Mouse (Mus musculus): ENCODE results near the gene Ksr2.
"Not testable (repeated sequence)": the region's sequence is repeated elsewhere in the genome, so short reads cannot be mapped to it uniquely, and the experiment has no call there.

Ksr2 gene

GRCm38 (mm10) chr5:117404671-117405070, 9.1 kb upstream of the Ksr2 start:
- in situ Hi-C loops (cut with MboI, MseI): loop anchor here in 1 of 2 experiments (5.0 kb wide), 1 partner anchor 97 kb away; no protein-coding TSS in a partner anchor

- in situ Hi-C loops (cut with MboI, MseI): loop anchor here in 1 of 2 experiments (5.0 kb wide), 1 partner anchor 101 kb away; no protein-coding TSS in a partner anchor
These were observed 5.6 kb upstream of the Ksr2 start for GRCm38 (mm10) chr5:117408216-117408615.

DNA sequence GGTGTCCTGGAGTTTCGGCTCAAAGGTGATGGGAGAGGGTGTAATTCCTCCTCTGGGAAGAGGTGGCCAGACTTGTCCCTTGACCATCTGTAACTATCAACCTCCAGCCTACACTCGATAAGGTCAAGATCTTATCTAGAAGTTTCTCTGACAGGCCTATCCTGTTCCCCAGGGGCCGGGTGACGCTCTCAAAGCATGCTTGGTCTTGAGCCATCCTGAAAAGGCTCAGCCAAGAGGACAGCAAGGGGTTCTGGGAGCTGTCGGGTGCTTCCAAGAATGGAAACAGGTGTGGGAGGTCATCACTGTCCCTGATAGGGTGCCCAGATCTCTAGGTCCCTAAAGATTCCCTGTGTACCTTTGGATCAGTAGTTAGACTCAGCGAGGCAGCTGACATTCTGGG, 4.4 kb upstream of the Ksr2 start:
- in situ Hi-C loops (cut with MboI, MseI): loop anchor here in 1 of 2 experiments (5.0 kb wide), 1 partner anchor 102 kb away; no protein-coding TSS in a partner anchor

DNA sequence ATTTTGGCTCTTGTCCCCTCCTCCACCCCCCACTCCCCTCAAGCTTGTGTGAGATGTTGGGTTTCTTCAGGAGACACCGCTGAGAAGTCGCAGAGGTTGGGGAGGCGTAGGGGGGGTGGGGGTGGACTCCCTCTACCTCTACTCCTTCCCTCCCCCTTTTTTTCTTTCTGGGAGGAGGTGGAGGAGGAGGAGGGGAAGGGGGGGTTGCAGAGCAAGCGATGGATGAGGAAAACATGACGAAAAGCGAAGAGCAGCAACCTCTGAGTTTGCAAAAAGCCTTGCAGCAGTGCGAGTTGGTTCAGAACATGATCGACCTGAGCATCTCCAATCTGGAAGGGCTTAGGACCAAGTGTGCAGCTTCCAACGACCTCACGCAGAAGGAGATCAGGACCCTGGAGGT, 811 bp downstream of the Ksr2 start:
- in situ Hi-C loops (cut with MboI, MseI): loop anchor here in 1 of 2 experiments (5.0 kb wide), 1 partner anchor 52 kb away; no protein-coding TSS in a partner anchor

GRCm38 (mm10) chr5:117415011-117415912, 1.5 kb downstream of the Ksr2 start:
- in situ Hi-C loops (cut with MboI, MseI): no loop called here

- in situ Hi-C loops (cut with MboI, MseI): no loop called here
These were observed 3.6 kb downstream of the Ksr2 start for GRCm38 (mm10) chr5:117417442-117417841.

- in situ Hi-C loops (cut with MboI, MseI): not testable (repeated sequence)
These were observed 19.7 kb downstream of the Ksr2 start for GRCm38 (mm10) chr5:117433501-117433900.

DNA sequence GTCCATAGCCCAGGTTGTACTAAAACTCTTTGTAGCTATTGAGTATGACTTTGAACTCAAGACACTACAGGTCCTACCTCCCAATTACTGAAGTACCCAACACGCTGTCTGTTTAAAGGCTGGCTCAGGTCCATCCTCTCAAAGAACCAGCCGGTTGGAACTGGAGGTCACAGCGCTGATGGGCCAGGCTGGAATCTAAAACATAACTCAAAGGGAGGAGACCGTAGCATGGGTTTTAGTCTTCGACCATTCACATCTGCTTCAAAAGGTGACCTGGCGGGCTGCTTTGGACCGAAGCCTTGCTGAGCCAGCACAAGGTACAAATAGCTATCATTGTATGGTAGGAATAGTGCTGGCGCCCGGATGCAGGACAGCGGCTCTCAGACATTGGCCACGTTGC, 26.5 kb downstream of the Ksr2 start:
- in situ Hi-C loops (cut with MboI, MseI): loop anchor here in 1 of 2 experiments (10.0 kb wide), 1 partner anchor 795 kb away; no protein-coding TSS in a partner anchor

DNA sequence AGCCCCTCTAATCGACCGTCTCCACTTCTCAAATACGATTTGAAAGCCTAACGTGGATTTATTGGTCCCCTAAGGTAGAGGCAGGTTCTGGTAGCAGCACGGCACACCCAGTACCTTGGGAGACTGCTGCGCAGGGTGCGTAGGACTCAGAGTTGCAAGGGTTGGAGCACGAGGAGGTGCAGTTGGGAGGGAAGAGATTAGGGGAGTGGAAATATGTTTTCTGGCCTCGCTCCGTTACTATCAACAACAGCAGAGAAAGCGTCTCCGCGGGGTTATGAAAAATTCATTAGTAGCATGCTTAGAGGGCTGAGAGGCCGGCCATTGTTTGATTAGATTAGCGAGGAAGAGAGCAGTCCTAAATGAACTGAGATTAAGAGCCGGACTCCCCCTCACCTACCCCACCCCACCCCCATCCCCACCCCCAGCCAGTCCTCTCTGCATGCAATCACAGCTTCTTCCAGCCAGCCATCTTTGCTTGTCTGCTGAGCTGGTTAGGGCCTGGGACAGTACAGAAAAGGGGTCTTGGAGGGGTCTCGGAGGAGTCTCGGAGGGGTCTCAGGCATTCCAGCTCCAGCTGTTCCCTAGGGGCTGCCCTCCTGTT, 27.5 kb downstream of the Ksr2 start:
- in situ Hi-C loops (cut with MboI, MseI): loop anchor here in 1 of 2 experiments (10.0 kb wide), 1 partner anchor 797 kb away; no protein-coding TSS in a partner anchor

DNA sequence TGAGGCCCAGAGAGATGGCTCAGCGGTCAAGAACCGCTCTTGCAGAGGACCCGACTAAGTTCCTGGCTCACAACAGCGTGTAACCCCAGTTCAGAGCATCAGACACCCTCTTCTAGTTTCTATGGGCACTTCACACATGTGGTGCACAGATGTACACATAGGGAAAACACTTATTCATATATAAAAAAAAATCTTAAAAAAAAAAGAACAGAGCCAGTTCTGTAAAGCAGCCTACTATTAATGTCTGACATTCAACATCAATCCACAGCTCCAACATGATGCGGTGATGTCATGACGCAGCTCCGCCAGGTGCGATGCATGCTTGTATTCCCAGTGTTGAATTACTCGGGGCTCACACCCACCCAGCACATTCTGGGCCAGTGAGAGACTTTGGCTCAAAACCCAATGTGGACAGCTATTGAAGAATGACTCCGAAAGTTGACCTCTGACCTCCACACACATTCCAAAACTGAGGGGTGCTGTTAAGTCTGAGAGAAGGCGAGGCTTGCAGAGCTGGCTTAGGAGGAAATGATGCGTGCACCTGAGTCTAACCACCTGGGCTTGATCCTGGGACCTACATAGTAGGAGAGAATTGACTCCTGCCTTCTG, 28.5 kb downstream of the Ksr2 start:
- in situ Hi-C loops (cut with MboI, MseI): loop anchor here in 1 of 2 experiments (10.0 kb wide), 1 partner anchor 797 kb away; no protein-coding TSS in a partner anchor

- in situ Hi-C loops (cut with MboI, MseI): loop anchor here in 1 of 2 experiments (10.0 kb wide), 1 partner anchor 798 kb away; no protein-coding TSS in a partner anchor
These were observed 29.3 kb downstream of the Ksr2 start for GRCm38 (mm10) chr5:117443141-117443540.

DNA sequence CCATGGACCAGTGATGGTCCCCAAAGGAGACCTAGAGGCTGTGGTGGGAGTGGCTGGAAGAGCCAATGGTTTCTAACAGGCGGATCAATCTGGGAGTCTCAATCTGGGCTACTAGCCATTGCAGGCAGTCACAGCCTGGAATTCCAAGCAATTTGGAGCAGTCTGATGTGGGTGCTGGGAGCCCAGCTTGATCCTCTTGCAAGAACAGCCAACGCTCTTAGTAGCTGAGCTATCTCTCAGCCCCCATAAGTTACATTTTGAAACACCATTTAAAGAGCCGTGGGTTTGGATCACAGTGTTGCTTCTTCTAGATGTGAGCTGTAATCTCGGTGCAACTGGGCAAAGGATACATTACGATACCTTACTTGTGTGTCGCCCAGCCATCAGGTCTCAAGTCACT, 30.1 kb downstream of the Ksr2 start:
- in situ Hi-C loops (cut with MboI, MseI): loop anchor here in 1 of 2 experiments (10.0 kb wide), 1 partner anchor 799 kb away; no protein-coding TSS in a partner anchor

DNA sequence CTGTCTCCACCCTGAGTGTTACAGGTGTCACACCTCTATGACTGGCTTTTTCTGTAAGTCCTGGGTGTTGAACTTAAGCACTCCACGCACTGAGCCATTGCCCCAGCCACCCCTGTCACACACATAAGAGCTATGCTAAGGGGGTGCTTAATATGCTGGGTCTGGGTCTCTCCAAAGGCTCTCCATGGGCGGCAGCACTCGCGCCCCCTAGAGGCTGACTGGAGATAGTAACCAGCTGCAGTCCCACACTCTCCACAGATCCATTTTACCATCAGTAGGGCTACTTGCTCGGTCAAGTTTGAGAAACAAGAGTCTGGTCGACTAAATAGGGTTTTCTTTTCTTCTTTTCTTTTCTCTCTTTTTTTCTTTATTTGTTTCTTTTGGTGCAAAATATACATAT, 33.9 kb downstream of the Ksr2 start:
- in situ Hi-C loops (cut with MboI, MseI): loop anchor here in 1 of 2 experiments (10.0 kb wide), 1 partner anchor 803 kb away; no protein-coding TSS in a partner anchor

GRCm38 (mm10) chr5:117452013-117452412, 38.2 kb downstream of the Ksr2 start:
- in situ Hi-C loops (cut with MboI, MseI): loop anchor here in 1 of 2 experiments (25.0 kb wide), 1 partner anchor 665 kb away; no protein-coding TSS in a partner anchor

DNA sequence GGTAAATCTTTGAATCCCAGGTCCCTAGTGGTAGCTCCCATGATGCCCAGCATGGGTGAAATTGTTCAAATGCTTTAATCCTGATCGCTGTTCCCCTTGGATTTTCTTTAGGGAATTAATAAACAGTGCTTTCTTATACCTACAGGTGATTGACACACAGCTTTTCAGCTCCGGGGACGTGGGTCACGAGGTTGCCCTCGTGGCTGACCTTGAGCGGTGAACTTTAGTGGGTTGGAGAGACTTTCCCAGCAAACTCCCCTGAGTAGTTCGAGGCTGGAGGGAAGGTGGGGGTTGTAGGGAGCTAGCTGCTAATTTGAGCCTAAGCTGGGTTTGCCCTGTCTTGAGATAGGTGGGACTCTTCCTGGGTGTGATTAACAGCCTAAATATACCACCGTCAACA, 41.7 kb downstream of the Ksr2 start:
- in situ Hi-C loops (cut with MboI, MseI): loop anchor here in 1 of 2 experiments (25.0 kb wide), 1 partner anchor 668 kb away; no protein-coding TSS in a partner anchor

DNA sequence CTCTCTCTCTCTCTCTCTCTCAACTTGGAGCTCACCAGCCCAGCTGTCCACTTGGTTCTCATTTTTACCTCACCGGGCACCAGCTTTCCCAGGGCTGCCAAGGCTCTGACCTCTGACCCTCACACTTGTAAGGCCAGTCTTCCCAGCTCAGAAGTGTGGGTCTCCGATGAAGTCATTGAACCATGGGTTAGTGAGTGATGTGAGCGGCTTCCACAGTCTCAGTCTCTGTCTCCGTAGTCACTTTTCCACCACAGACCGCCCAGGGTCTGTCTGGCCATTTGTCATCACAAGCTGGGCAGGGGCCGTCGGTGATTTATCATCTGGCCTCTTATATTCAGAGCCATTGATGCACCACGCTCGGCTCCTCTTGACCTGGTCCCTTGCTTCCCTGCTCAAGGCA, 43.3 kb downstream of the Ksr2 start:
- in situ Hi-C loops (cut with MboI, MseI): loop anchor here in 1 of 2 experiments (25.0 kb wide), 1 partner anchor 670 kb away; no protein-coding TSS in a partner anchor

DNA sequence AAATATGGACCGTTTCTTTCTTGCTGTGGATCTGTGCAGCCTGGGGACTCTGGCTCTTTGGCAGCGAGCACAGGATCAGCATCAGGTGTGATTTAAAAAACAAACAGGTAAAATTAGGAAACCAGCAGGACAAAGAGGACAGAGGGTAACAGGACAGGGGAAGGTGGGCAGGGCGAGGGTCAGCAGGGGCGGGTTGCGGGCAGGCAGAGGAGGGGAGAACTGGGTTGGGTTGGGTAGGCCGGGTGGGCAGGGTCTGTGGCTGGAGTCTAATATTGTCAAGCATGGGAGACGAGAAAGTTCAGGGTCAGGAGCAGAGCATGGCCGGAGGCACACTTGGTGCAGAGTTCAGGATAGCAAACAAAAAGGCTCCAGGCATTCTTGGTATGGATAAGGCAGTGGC, 43.8 kb downstream of the Ksr2 start:
- in situ Hi-C loops (cut with MboI, MseI): loop anchor here in 1 of 2 experiments (25.0 kb wide), 1 partner anchor 670 kb away; no protein-coding TSS in a partner anchor

- in situ Hi-C loops (cut with MboI, MseI): loop anchor here in 1 of 2 experiments (25.0 kb wide), 1 partner anchor 672 kb away; no protein-coding TSS in a partner anchor
These were observed 45.1 kb downstream of the Ksr2 start for GRCm38 (mm10) chr5:117458899-117459298.

GRCm38 (mm10) chr5:117460261-117460660, 46.5 kb downstream of the Ksr2 start:
- in situ Hi-C loops (cut with MboI, MseI): loop anchor here in 1 of 2 experiments (25.0 kb wide), 1 partner anchor 673 kb away; no protein-coding TSS in a partner anchor

DNA sequence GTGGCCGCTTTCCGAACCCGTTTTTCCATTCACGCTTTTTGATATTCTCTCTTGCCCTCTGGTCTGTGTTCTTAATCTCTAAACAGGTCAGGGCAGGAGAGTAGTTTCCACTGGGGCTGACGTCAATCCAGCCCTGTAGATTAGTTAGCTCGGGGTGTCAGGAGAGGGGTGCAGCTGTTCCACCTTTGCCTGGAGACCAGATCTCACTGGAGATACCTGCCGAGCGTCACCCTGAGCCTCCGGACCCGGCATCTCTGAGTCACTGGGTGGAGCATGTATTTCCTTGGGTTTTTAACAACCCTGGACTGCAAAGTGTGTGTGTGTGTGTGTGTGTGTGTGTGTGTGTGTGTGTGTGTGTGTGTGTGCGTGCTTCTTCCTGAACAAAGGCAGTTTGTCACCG, 53.3 kb downstream of the Ksr2 start:
- in situ Hi-C loops (cut with MboI, MseI): loop anchor here in 1 of 2 experiments (25.0 kb wide), 1 partner anchor 680 kb away; no protein-coding TSS in a partner anchor

- in situ Hi-C loops (cut with MboI, MseI): loop anchor here in 1 of 2 experiments (25.0 kb wide), 1 partner anchor 682 kb away; no protein-coding TSS in a partner anchor
These were observed 55.2 kb downstream of the Ksr2 start for GRCm38 (mm10) chr5:117468961-117469360.

Measured in T-helper 17 cell (primary cell).